Mouse (Mus musculus): ENCODE results near the gene Nr2f1. TPM values are rescaled to one million over a fixed set of nuclear protein-coding genes. Genes with fewer than 3 reads are reported as not detected.

The Nr2f1 gene
- polyA plus RNA-seq, 1 experiment from 2014 or later: 64.9 TPM

DNA sequence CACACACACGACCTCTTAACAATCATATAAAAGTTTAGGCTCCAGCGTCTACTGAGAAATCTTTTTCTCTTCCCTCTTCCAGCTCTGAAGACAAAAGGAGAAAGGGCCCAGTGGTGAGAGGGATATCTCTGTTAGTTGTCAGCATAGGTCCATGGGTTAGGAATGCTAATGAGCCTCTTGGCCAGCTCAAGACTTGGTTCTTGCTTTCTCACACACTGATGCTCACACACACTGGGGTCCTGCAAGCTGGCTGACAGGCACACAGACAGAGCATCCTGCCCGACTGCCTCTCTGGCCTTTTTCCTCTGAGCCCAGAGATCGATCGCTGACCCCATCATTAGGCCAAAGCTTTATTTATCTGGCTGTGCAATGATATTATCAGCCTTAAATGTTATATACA is 15.6 kb downstream of the Nr2f1 start:
- H3K4me1 ChIP-seq: peaks cover 97% of the 10 kb centered on the region
- WGBS: 4% methylated on average over 5 of the region's 5 CpGs
- H3K27me3 ChIP-seq (ENCODE audit: poor library complexity, severe bottlenecking): peaks cover 100% of the 10 kb centered on the region
- peaks cover 24% of the 10 kb centered on the region for H3K36me3 ChIP-seq (replicated peaks)
- H3K27ac ChIP-seq: peak overlapping the region; percentile 89
- no peaks in the 10 kb centered on the region for H3K9me3 ChIP-seq
- peak overlapping the region; percentile 54 for H3K4me3 ChIP-seq
- peak; percentile 53 for DNase-seq (ENCODE audit: extremely low spot score, low spot score)

- no peaks in the 10 kb centered on the region for H3K9me3 ChIP-seq
- H3K4me3 ChIP-seq: peak overlapping the region; percentile 54
- peak overlapping the region; percentile 89 for H3K27ac ChIP-seq
- H3K36me3 ChIP-seq (replicated peaks): peaks cover 16% of the 10 kb centered on the region
- peaks cover 100% of the 10 kb centered on the region for H3K27me3 ChIP-seq (ENCODE audit: poor library complexity, severe bottlenecking)
- WGBS: 4% methylated on average over 5 of the region's 5 CpGs
- H3K4me1 ChIP-seq: peaks cover 96% of the 10 kb centered on the region
- peak; percentile 22 for DNase-seq (ENCODE audit: extremely low spot score, low spot score)
Measured at GRCm38 (mm10) chr13:78183004-78183403, 16.6 kb downstream of the Nr2f1 start.

- Histone ChIP-seq H3K4me1 (peaks cover 87% of the 10 kb centered on the region), H3K4me3 (peak overlapping the region; percentile 54), H3K27me3 (ENCODE audit: poor library complexity, severe bottlenecking) (peaks cover 100% of the 10 kb centered on the region), H3K9me3 (no peaks in the 10 kb centered on the region), H3K36me3 (replicated peaks) (peaks cover 8% of the 10 kb centered on the region), H3K27ac (peak overlapping the region; percentile 89)
- DNase-seq (ENCODE audit: extremely low spot score, low spot score): peak; percentile 26
- 1% methylated on average over 14 of the region's 14 CpGs for WGBS
Measured at GRCm38 (mm10) chr13:78181930-78182558, 17.5 kb downstream of the Nr2f1 start.

DNA sequence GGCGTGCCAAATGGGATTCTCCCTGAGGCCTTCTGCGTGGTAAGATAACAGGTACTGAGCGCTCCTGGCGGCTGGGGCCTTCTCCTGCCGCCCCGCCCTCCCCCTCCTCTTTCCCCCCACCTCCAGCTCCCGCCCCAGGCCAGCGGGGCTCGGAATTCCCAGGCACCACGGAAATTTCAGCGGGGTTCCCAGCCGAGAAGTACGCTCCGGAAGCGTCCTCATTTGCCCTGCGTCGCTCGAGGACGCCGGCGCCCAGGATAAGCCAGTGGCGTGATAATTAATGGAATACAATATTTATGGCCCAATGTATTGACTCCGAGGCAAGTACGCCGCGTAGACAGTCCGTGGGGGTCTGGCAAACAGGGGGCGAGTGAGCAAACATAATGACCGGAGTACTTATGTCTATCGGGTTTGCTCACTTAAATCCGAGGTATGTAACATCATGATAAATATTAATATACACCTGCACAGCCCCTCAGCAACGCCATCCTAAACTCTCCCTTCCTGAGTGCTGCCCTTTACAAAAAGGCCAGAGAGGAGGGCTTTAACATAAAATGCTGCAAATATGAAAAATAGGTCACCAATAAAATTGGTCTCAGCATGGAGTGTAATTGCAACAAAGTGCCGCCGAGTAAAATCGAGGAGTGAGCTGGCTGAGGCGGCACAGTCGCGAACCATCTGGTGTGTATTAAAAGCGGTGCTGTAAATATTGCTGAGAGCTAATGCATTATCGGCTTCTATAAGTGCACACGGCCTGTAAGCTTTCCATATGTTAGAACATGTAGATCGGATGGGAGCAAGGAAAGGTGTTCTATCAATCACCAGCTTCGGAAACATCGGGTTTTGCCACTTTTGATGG is 18.3 kb downstream of the Nr2f1 start:
- H3K27me3 ChIP-seq (ENCODE audit: poor library complexity, severe bottlenecking): peaks cover 100% of the 10 kb centered on the region
- peaks cover 2% of the 10 kb centered on the region for H3K36me3 ChIP-seq (replicated peaks)
- H3K4me1 ChIP-seq: peaks cover 81% of the 10 kb centered on the region
- DNase-seq (ENCODE audit: extremely low spot score, low spot score): peak; percentile 52
- no peaks in the 10 kb centered on the region for H3K9me3 ChIP-seq
- peak overlapping the region; percentile 54 for H3K4me3 ChIP-seq
- H3K27ac ChIP-seq: peak overlapping the region; percentile 89
- under 1% methylated on average over 44 of the region's 44 CpGs for WGBS

GRCm38 (mm10) chr13:78180261-78180660 is 19.3 kb downstream of the Nr2f1 start:
- DNase-seq (ENCODE audit: extremely low spot score, low spot score): peak; percentile 12
- Histone ChIP-seq H3K9me3 (no peaks in the 10 kb centered on the region), H3K27ac (peak overlapping the region; percentile 89), H3K4me3 (peak overlapping the region; percentile 54), H3K27me3 (ENCODE audit: poor library complexity, severe bottlenecking) (peaks cover 100% of the 10 kb centered on the region), H3K4me1 (peaks cover 77% of the 10 kb centered on the region), H3K36me3 (replicated peaks) (no peaks in the 10 kb centered on the region)
- WGBS: 15% methylated on average over 3 of the region's 3 CpGs

GRCm38 (mm10) chr13:78179312-78180097 is 20.1 kb downstream of the Nr2f1 start:
- Histone ChIP-seq H3K27me3 (ENCODE audit: poor library complexity, severe bottlenecking) (peaks cover 100% of the 10 kb centered on the region), H3K4me3 (peak overlapping the region; percentile 54), H3K36me3 (replicated peaks) (no peaks in the 10 kb centered on the region), H3K9me3 (no peaks in the 10 kb centered on the region), H3K4me1 (peaks cover 76% of the 10 kb centered on the region), H3K27ac (peak overlapping the region; percentile 89)
- under 1% methylated on average over 38 of the region's 38 CpGs for WGBS
- DNase-seq (ENCODE audit: extremely low spot score, low spot score): peak; percentile 78

DNA sequence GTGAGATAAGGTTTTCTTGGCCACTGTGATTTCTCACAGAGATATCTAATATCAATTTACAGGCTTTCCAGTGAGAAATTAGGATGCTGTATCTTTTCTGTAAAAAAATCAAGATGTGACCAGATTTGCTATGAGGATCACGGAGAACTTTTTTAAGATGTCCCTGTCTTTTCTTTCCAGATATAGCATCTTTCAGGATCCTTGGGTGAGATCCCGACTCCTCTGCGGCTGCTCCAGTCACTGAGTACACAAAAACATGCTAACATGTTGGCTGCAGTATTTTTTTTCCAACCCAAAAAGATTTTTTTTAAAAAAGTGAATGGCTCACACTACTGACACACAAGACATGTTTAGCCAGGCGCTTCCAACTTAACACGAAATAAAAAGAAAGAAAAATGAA is 20.8 kb downstream of the Nr2f1 start:
- Histone ChIP-seq H3K27me3 (ENCODE audit: poor library complexity, severe bottlenecking) (peaks cover 100% of the 10 kb centered on the region), H3K4me1 (peaks cover 68% of the 10 kb centered on the region), H3K4me3 (peak overlapping the region; percentile 54), H3K9me3 (no peaks in the 10 kb centered on the region), H3K36me3 (replicated peaks) (no peaks in the 10 kb centered on the region), H3K27ac (peak overlapping the region; percentile 89)
- WGBS: 6% methylated on average over 5 of the region's 5 CpGs
- peak; percentile 13 for DNase-seq (ENCODE audit: extremely low spot score, low spot score)

- peak overlapping the region; percentile 54 for H3K4me3 ChIP-seq
- H3K4me1 ChIP-seq: peaks cover 61% of the 10 kb centered on the region
- H3K27me3 ChIP-seq (ENCODE audit: poor library complexity, severe bottlenecking): peaks cover 100% of the 10 kb centered on the region
- no peaks in the 10 kb centered on the region for H3K36me3 ChIP-seq (replicated peaks)
- peak; percentile 16 for DNase-seq (ENCODE audit: extremely low spot score, low spot score)
- H3K9me3 ChIP-seq: no peaks in the 10 kb centered on the region
- H3K27ac ChIP-seq: peak overlapping the region; percentile 89
- WGBS: 0% methylated on average over 1 of the region's 1 CpGs
Measured at GRCm38 (mm10) chr13:78178021-78178420, 21.5 kb downstream of the Nr2f1 start.

DNA sequence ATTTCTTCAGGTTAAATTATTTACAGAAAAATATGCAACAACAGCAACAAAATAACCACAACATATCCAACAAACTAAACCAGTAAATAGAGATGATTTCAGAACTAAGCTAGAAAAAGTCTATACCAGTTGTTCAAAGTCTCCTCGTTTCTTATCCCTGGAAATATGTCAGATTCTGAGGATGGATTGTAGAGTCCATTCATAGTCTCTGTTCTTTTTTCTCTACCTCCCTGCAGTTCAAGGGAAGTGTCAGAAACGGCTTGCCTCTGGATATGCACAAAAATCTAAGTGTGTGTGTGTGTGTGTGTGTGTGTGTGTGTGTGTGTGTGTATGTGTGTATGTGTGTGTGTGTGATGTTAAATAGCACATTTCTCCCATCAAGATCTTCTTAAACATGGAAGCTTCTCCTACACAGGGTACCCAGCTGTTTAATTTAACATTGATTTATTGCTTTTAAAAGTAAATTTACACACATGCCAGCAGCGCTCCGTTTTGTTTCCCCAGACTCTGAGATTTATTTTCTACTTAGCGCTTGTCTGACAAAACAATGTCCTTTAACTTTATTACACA is 22.1 kb downstream of the Nr2f1 start:
- 12% methylated on average over 5 of the region's 5 CpGs for WGBS
- peak; percentile 23 for DNase-seq (ENCODE audit: extremely low spot score, low spot score)
- Histone ChIP-seq H3K4me3 (peak overlapping the region; percentile 54), H3K9me3 (no peaks in the 10 kb centered on the region), H3K27ac (peak overlapping the region; percentile 89), H3K4me1 (peaks cover 55% of the 10 kb centered on the region), H3K36me3 (replicated peaks) (no peaks in the 10 kb centered on the region), H3K27me3 (ENCODE audit: poor library complexity, severe bottlenecking) (peaks cover 100% of the 10 kb centered on the region)

DNA sequence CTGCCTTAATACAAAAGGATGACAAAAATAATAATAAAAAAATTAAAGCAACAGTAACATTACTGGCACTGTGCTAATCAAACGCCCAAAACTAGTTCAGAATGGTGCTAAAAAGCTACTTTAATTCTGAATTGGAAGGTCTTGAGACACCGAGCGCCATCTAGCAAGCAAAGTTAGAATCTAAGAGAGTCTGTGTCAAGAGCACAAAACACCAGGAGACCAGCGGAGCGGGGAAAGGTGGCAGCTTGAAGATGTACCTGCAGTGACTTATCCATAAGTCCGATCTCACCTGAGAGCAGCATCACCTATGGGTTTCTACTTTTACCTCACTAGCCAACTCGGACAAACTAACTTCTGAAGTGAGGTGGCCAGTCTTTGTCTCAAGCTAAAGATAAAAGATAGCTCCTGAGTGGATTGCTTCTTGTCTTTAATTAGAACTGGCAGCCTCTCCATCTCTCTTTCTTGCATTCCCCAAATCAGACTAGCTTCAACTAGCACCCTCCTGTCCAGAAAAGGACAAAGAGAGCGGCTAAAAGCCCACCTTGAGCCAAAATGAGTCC is 23.7 kb downstream of the Nr2f1 start:
- peak overlapping the region; percentile 54 for H3K4me3 ChIP-seq
- H3K9me3 ChIP-seq: no peaks in the 10 kb centered on the region
- no peaks in the 10 kb centered on the region for H3K36me3 ChIP-seq (replicated peaks)
- H3K4me1 ChIP-seq: peaks cover 55% of the 10 kb centered on the region
- peak; percentile 22 for DNase-seq (ENCODE audit: extremely low spot score, low spot score)
- H3K27ac ChIP-seq: peak overlapping the region; percentile 89
- H3K27me3 ChIP-seq (ENCODE audit: poor library complexity, severe bottlenecking): peaks cover 100% of the 10 kb centered on the region
- 3% methylated on average over 8 of the region's 8 CpGs for WGBS

GRCm38 (mm10) chr13:78174891-78175290 is 24.7 kb downstream of the Nr2f1 start:
- DNase-seq (ENCODE audit: extremely low spot score, low spot score): peak; percentile 11
- WGBS: 11% methylated on average over 1 of the region's 1 CpGs
- Histone ChIP-seq H3K36me3 (replicated peaks) (no peaks in the 10 kb centered on the region), H3K4me1 (peaks cover 47% of the 10 kb centered on the region), H3K9me3 (no peaks in the 10 kb centered on the region), H3K27ac (peak overlapping the region; percentile 89; the same call in 1 of the 2 replicates), H3K27me3 (ENCODE audit: poor library complexity, severe bottlenecking) (peaks cover 100% of the 10 kb centered on the region), H3K4me3 (peak overlapping the region; percentile 54; the same call in 1 of the 2 replicates)

- Histone ChIP-seq H3K9me3 (no peaks in the 10 kb centered on the region), H3K36me3 (replicated peaks) (no peaks in the 10 kb centered on the region), H3K27ac (peak overlapping the region; percentile 89; the same call in 1 of the 2 replicates), H3K27me3 (ENCODE audit: poor library complexity, severe bottlenecking) (peaks cover 100% of the 10 kb centered on the region), H3K4me1 (peaks cover 46% of the 10 kb centered on the region), H3K4me3 (peak overlapping the region; percentile 54; the same call in 1 of the 2 replicates)
- 3% methylated on average over 3 of the region's 3 CpGs for WGBS
- no peak for DNase-seq (ENCODE audit: extremely low spot score, low spot score)
Measured at GRCm38 (mm10) chr13:78174191-78174590, 25.4 kb downstream of the Nr2f1 start.

All from forebrain, embryonic 10.5 days (tissue).